Mouse (Mus musculus) myocyte (in vitro differentiated cells): ENCODE measurements around the gene Radil. TPM values are rescaled to one million over a fixed set of nuclear protein-coding genes. Genes with fewer than 3 reads are reported as not detected.

Source experiments
- H3K27me3 ChIP-seq: one replicate; pipeline ENCODE4 v1.6.1; 2011; ENCODE audit not compliant: control insufficient read depth, insufficient read depth, insufficient read length
- H3K36me3 ChIP-seq: one replicate; pipeline ENCODE4 v1.6.1; 2011; ENCODE audit not compliant: control insufficient read depth, insufficient read depth
- H3K4me2 ChIP-seq: one replicate; pipeline ENCODE4 v1.6.1; 2011; ENCODE audit warnings: low read depth, control low read depth
- H3K4me3 ChIP-seq: one replicate; pipeline ENCODE4 v1.5.1; 2011; ENCODE audit warnings: mild to moderate bottlenecking, control low read depth, moderate library complexity
- H3K79me2 ChIP-seq: one replicate; pipeline ENCODE4 v1.6.1; 2011; ENCODE audit not compliant: control insufficient read depth, insufficient read depth
- H3ac ChIP-seq: one replicate; pipeline ENCODE4 v1.6.1; 2011; ENCODE audit not compliant: control insufficient read depth, insufficient read length
- CEBPB ChIP-seq: IDR thresholded peaks from 2 replicates; pipeline ENCODE4 v1.6.1; 2011; ENCODE audit warnings: mild to moderate bottlenecking, moderate library complexity; ENCODE audit not compliant: poor library complexity, insufficient read depth, severe bottlenecking
- E2F4 ChIP-seq: IDR thresholded peaks from one replicate; pipeline ENCODE4 v1.6.1; 2011; ENCODE audit warnings: mild to moderate bottlenecking, control low read depth, moderate library complexity; ENCODE audit not compliant: insufficient read depth
- MAX ChIP-seq: IDR thresholded peaks from one replicate; pipeline ENCODE4 v1.6.1; 2011; ENCODE audit warnings: low read depth, mild to moderate bottlenecking, control low read depth
- MYOD1 ChIP-seq, 3 experiments: IDR thresholded peaks; one replicate each; pipeline ENCODE4 v1.6.1; 2011; ENCODE audit warnings: control low read depth in 2 of 3, low read depth in 2 of 3, mild to moderate bottlenecking in 2 of 3, moderate library complexity in 1 of 3; ENCODE audit not compliant: insufficient read length in 2 of 3, control insufficient read depth in 1 of 3
- MYOG ChIP-seq, 3 experiments: IDR thresholded peaks; one replicate each; pipeline ENCODE4 v1.6.1; 2011; ENCODE audit warnings: control low read depth in 2 of 3, low read depth in 2 of 3, mild to moderate bottlenecking in 2 of 3; ENCODE audit not compliant: insufficient read length in 2 of 3, control insufficient read depth in 1 of 3, insufficient read depth in 1 of 3
- POLR2A ChIP-seq: IDR thresholded peaks from one replicate; pipeline ENCODE4 v1.6.1; 2011; ENCODE audit warnings: low read depth, mild to moderate bottlenecking, control low read depth, moderate library complexity; ENCODE audit not compliant: insufficient read length
- POLR2AphosphoS2 ChIP-seq: IDR thresholded peaks from one replicate; pipeline ENCODE4 v1.6.1; 2011; ENCODE audit warnings: low read depth, control low read depth; ENCODE audit not compliant: insufficient read length
- REST ChIP-seq: IDR thresholded peaks from one replicate; pipeline ENCODE4 v1.6.1; 2011; ENCODE audit warnings: mild to moderate bottlenecking, control low read depth, moderate library complexity; ENCODE audit not compliant: insufficient read depth, insufficient read length
- SRF ChIP-seq: IDR thresholded peaks from one replicate; pipeline ENCODE4 v1.6.1; 2011; ENCODE audit warnings: low read depth; ENCODE audit not compliant: control insufficient read depth, insufficient read length
- TCF12 ChIP-seq: IDR thresholded peaks from one replicate; pipeline ENCODE4 v1.6.1; 2011; ENCODE audit warnings: mild to moderate bottlenecking, control low read depth; ENCODE audit not compliant: poor library complexity, insufficient read depth, severe bottlenecking
- TCF3 ChIP-seq: IDR thresholded peaks from one replicate; pipeline ENCODE4 v1.6.1; 2011; ENCODE audit warnings: low read depth, control low read depth; ENCODE audit not compliant: insufficient read length
- USF1 ChIP-seq: IDR thresholded peaks from one replicate; pipeline ENCODE4 v1.6.1; 2011; ENCODE audit warnings: low read depth, mild to moderate bottlenecking, control low read depth, moderate library complexity
- polyA plus RNA-seq: library from polyadenylated mRNA; unstranded; fragments of >200 nt; fragmentation: generic; extraction: Trizol; gene quantifications from one replicate; pipeline ENCODE4 v1.2.1, GENCODE M21; 2012; ENCODE audit warnings: missing spikeins

Gene Radil
- polyA plus RNA-seq, 1 experiment = 1.6 TPM

GRCm38 (mm10) chr5:142590953-142591616, 40.2 kb upstream of the Radil start:
- Histone ChIP-seq H3K36me3 (no peaks in the 10 kb centered on the region), H3K79me2 (no peaks in the 10 kb centered on the region), H3K27me3 (peaks cover 30% of the 10 kb centered on the region), H3K4me2 (no peak overlapping the region), H3ac (no peak overlapping the region), H3K4me3 (no peak overlapping the region)
- TF ChIP-seq SRF (no peak), TCF12 (no peak), E2F4 (no peak), USF1 (no peak), REST (no peak), POLR2A (no peak), MAX (no peak), TCF3 (no peak), MYOG (IDR thresholded peaks at IDR 0.05; ENCODE audit: control insufficient read depth in 1 of 3, insufficient read depth in 1 of 3, insufficient read length in 2 of 3, low read depth in 2 of 3) (no peak), MYOD1 (IDR thresholded peaks at IDR 0.05; ENCODE audit: control insufficient read depth in 1 of 3, insufficient read length in 2 of 3, low read depth in 2 of 3) (no peak), CEBPB (no peak), POLR2AphosphoS2 (no peak)

- Histone ChIP-seq H3K4me3 (no peak overlapping the region), H3K4me2 (no peak overlapping the region), H3K36me3 (no peaks in the 10 kb centered on the region), H3K27me3 (peaks cover 31% of the 10 kb centered on the region), H3ac (no peak overlapping the region), H3K79me2 (no peaks in the 10 kb centered on the region)
- peak in 2 of 3 experiments; percentile 57 to 81 for TF ChIP-seq MYOD1 (IDR thresholded peaks at IDR 0.05; ENCODE audit: control insufficient read depth in 1 of 3, insufficient read length in 2 of 3, low read depth in 2 of 3)
- no peak for TF ChIP-seq POLR2AphosphoS2
- peak in 2 of 3 experiments; percentile 53 to 64 for TF ChIP-seq MYOG (IDR thresholded peaks at IDR 0.05; ENCODE audit: control insufficient read depth in 1 of 3, insufficient read depth in 1 of 3, insufficient read length in 2 of 3, low read depth in 2 of 3)
Measured at GRCm38 (mm10) chr5:142583616-142584126, 32.8 kb upstream of the Radil start.

GRCm38 (mm10) chr5:142581517-142581916, 30.6 kb upstream of the Radil start:
- Histone ChIP-seq H3K36me3 (no peaks in the 10 kb centered on the region), H3K27me3 (peaks cover 20% of the 10 kb centered on the region), H3K4me3 (no peak overlapping the region), H3K79me2 (no peaks in the 10 kb centered on the region), H3K4me2 (no peak overlapping the region), H3ac (no peak overlapping the region)
- TF ChIP-seq TCF12 = no peak
- TF ChIP-seq E2F4 = no peak
- TF ChIP-seq REST = no peak

GRCm38 (mm10) chr5:142578192-142578591, 27.3 kb upstream of the Radil start:
- no peak for TF ChIP-seq CEBPB
- TF ChIP-seq MAX = no peak
- TF ChIP-seq TCF12 = no peak
- TF ChIP-seq POLR2A = no peak
- TF ChIP-seq REST = no peak
- no peak for TF ChIP-seq MYOD1 (IDR thresholded peaks at IDR 0.05; ENCODE audit: control insufficient read depth in 1 of 3, insufficient read length in 2 of 3, low read depth in 2 of 3)
- TF ChIP-seq MYOG (IDR thresholded peaks at IDR 0.05; ENCODE audit: control insufficient read depth in 1 of 3, insufficient read depth in 1 of 3, insufficient read length in 2 of 3, low read depth in 2 of 3) = no peak
- TF ChIP-seq POLR2AphosphoS2 = no peak
- TF ChIP-seq SRF = no peak
- H3K36me3 ChIP-seq = no peaks in the 10 kb centered on the region
- no peak overlapping the region for H3K4me2 ChIP-seq

GRCm38 (mm10) chr5:142576832-142577231, 25.9 kb upstream of the Radil start:
- H3K4me2 ChIP-seq = no peak overlapping the region
- no peak overlapping the region for H3ac ChIP-seq
- H3K79me2 ChIP-seq = no peaks in the 10 kb centered on the region
- peaks cover 12% of the 10 kb centered on the region for H3K27me3 ChIP-seq
- H3K36me3 ChIP-seq = no peaks in the 10 kb centered on the region
- H3K4me3 ChIP-seq = no peak overlapping the region
- TF ChIP-seq MAX (no peak), MYOD1 (IDR thresholded peaks at IDR 0.05; ENCODE audit: control insufficient read depth in 1 of 3, insufficient read length in 2 of 3, low read depth in 2 of 3) (no peak), MYOG (IDR thresholded peaks at IDR 0.05; ENCODE audit: control insufficient read depth in 1 of 3, insufficient read depth in 1 of 3, insufficient read length in 2 of 3, low read depth in 2 of 3) (no peak), TCF3 (no peak), TCF12 (no peak), USF1 (no peak), E2F4 (no peak), REST (no peak), CEBPB (no peak), POLR2AphosphoS2 (no peak), POLR2A (no peak), SRF (no peak)

More at GRCm38 (mm10) chr5:142578192-142578591, 27.3 kb upstream of the Radil start:
- Histone ChIP-seq H3K4me3 (no peak overlapping the region), H3ac (no peak overlapping the region), H3K79me2 (no peaks in the 10 kb centered on the region), H3K27me3 (peaks cover 12% of the 10 kb centered on the region)
